Mouse (Mus musculus) C2C12 (cell line): Measurements from ENCODE around the gene Herc1. TPM values are rescaled to one million over a fixed set of nuclear protein-coding genes. Genes with fewer than 3 reads are reported as not detected.
A peak's percentile ranks its signal among the peaks of the same experiment; 100 is the strongest.

ENCODE experiments used
- H3K27me3 ChIP-seq: one replicate; pipeline ENCODE4 v1.6.1; 2011; ENCODE audit not compliant: control insufficient read depth, insufficient read depth, insufficient read length
- H3K36me3 ChIP-seq: one replicate; pipeline ENCODE4 v1.6.1; 2011; ENCODE audit not compliant: control insufficient read depth, insufficient read depth
- H3K4me3 ChIP-seq: one replicate; pipeline ENCODE4 v1.5.1; 2011; ENCODE audit warnings: mild to moderate bottlenecking, control low read depth; ENCODE audit not compliant: poor library complexity, insufficient read depth, severe bottlenecking
- H3K79me2 ChIP-seq: one replicate; pipeline ENCODE4 v1.6.1; 2011; ENCODE audit not compliant: control insufficient read depth, insufficient read depth
- H3K79me3 ChIP-seq: one replicate; pipeline ENCODE4 v1.6.1; 2011; ENCODE audit warnings: low read depth, control low read depth
- H3ac ChIP-seq: one replicate; pipeline ENCODE3; 2011; ENCODE audit warnings: low read depth; ENCODE audit not compliant: control insufficient read depth, insufficient read length
- CEBPB ChIP-seq: IDR thresholded peaks from one replicate; pipeline ENCODE4 v1.6.1; 2011; ENCODE audit warnings: low read depth, mild to moderate bottlenecking, control low read depth, moderate library complexity
- CTCF ChIP-seq: IDR thresholded peaks from one replicate; pipeline ENCODE4 v1.5.1; 2011; ENCODE audit not compliant: control insufficient read depth, insufficient read depth, insufficient read length
- FOSL1 ChIP-seq: IDR thresholded peaks from one replicate; pipeline ENCODE4 v1.8.0; 2011; ENCODE audit warnings: mild to moderate bottlenecking, low read length; ENCODE audit not compliant: poor library complexity, insufficient read depth, severe bottlenecking
- MAX ChIP-seq: IDR thresholded peaks from one replicate; pipeline ENCODE4 v1.6.1; 2011; ENCODE audit warnings: mild to moderate bottlenecking, control low read depth
- MYOD1 ChIP-seq: IDR thresholded peaks from one replicate; pipeline ENCODE4 v1.6.1; 2011; ENCODE audit warnings: low read depth; ENCODE audit not compliant: control insufficient read depth, insufficient read length
- MYOG ChIP-seq: IDR thresholded peaks from one replicate; pipeline ENCODE4 v1.6.1; 2011; ENCODE audit not compliant: control insufficient read depth, insufficient read length; ENCODE audit errors: extremely low read depth
- USF1 ChIP-seq: IDR thresholded peaks from one replicate; pipeline ENCODE4 v1.6.1; 2011; ENCODE audit warnings: low read depth, mild to moderate bottlenecking, control low read depth, moderate library complexity
- polyA plus RNA-seq: library from polyadenylated mRNA; unstranded; fragments of >200 nt; fragmentation: generic; extraction: Trizol; gene quantifications from one replicate; pipeline ENCODE4 v1.2.1, GENCODE M21; 2012; ENCODE audit warnings: missing spikeins

The Herc1 gene
- polyA plus RNA-seq, 1 experiment = 7.8 TPM

- TF ChIP-seq FOSL1 = no peak
- no peak for TF ChIP-seq MAX
- no peak for TF ChIP-seq USF1
- TF ChIP-seq CEBPB = no peak
- no peak for TF ChIP-seq MYOG
- no peak for TF ChIP-seq CTCF
- TF ChIP-seq MYOD1 = no peak
- no peaks in the 10 kb centered on the region for H3K79me2 ChIP-seq
- no peaks in the 10 kb centered on the region for H3K79me3 ChIP-seq
- no peaks in the 10 kb centered on the region for H3K27me3 ChIP-seq
- no peak overlapping the region for H3ac ChIP-seq
- H3K36me3 ChIP-seq = peaks cover 31% of the 10 kb centered on the region
- H3K4me3 ChIP-seq = no peak overlapping the region
Observed at GRCm38 (mm10) chr9:66506011-66506410, 155.8 kb downstream of the Herc1 start.

GRCm38 (mm10) chr9:66506424-66506823, 156.2 kb downstream of the Herc1 start:
- no peak for TF ChIP-seq MYOD1
- no peak for TF ChIP-seq USF1
- no peak for TF ChIP-seq FOSL1
- no peak for TF ChIP-seq CTCF
- no peak for TF ChIP-seq CEBPB
- TF ChIP-seq MYOG = no peak
- TF ChIP-seq MAX = no peak
- Histone ChIP-seq H3K4me3 (no peak overlapping the region), H3K36me3 (peaks cover 31% of the 10 kb centered on the region), H3K79me3 (no peaks in the 10 kb centered on the region), H3ac (no peak overlapping the region), H3K27me3 (no peaks in the 10 kb centered on the region), H3K79me2 (no peaks in the 10 kb centered on the region)

- no peaks in the 10 kb centered on the region for H3K79me3 ChIP-seq
- no peak for TF ChIP-seq CTCF
- TF ChIP-seq FOSL1 = no peak
- TF ChIP-seq MYOD1 = no peak
- TF ChIP-seq MAX = no peak
- no peak for TF ChIP-seq USF1
- no peak for TF ChIP-seq MYOG
- TF ChIP-seq CEBPB = no peak
- no peaks in the 10 kb centered on the region for H3K79me2 ChIP-seq
- no peak overlapping the region for H3K4me3 ChIP-seq
- H3ac ChIP-seq = no peak overlapping the region
- peaks cover 31% of the 10 kb centered on the region for H3K36me3 ChIP-seq
- no peaks in the 10 kb centered on the region for H3K27me3 ChIP-seq
Observed at GRCm38 (mm10) chr9:66507684-66508083, 157.4 kb downstream of the Herc1 start.

- no peaks in the 10 kb centered on the region for H3K27me3 ChIP-seq
- H3ac ChIP-seq = no peak overlapping the region
- no peak overlapping the region for H3K4me3 ChIP-seq
- peaks cover 31% of the 10 kb centered on the region for H3K36me3 ChIP-seq
- H3K79me2 ChIP-seq = no peaks in the 10 kb centered on the region
- TF ChIP-seq MAX = no peak
- TF ChIP-seq CTCF = no peak
- no peak for TF ChIP-seq MYOD1
- TF ChIP-seq USF1 = no peak
- no peak for TF ChIP-seq FOSL1
- TF ChIP-seq MYOG = no peak
- no peak for TF ChIP-seq CEBPB
- H3K79me3 ChIP-seq = no peaks in the 10 kb centered on the region
Observed at GRCm38 (mm10) chr9:66508890-66509399, 158.7 kb downstream of the Herc1 start.

- Histone ChIP-seq H3K27me3 (no peaks in the 10 kb centered on the region), H3K79me3 (no peaks in the 10 kb centered on the region), H3K36me3 (peaks cover 29% of the 10 kb centered on the region), H3K79me2 (no peaks in the 10 kb centered on the region), H3ac (no peak overlapping the region), H3K4me3 (no peak overlapping the region)
- TF ChIP-seq CTCF = no peak
- TF ChIP-seq CEBPB = no peak
Observed at GRCm38 (mm10) chr9:66510351-66510841, 160.1 kb downstream of the Herc1 start.

- H3K27me3 ChIP-seq = no peaks in the 10 kb centered on the region
- H3K36me3 ChIP-seq = peaks cover 23% of the 10 kb centered on the region
- TF ChIP-seq MYOG = no peak
- peak overlapping the region; percentile 41 for H3K4me3 ChIP-seq
- H3K79me3 ChIP-seq = no peaks in the 10 kb centered on the region
- H3K79me2 ChIP-seq = no peaks in the 10 kb centered on the region
- peak overlapping the region; percentile 35 for H3ac ChIP-seq
Observed at GRCm38 (mm10) chr9:66510944-66511343, 160.7 kb downstream of the Herc1 start.
